Mouse (Mus musculus) forebrain, postnatal 0 days (tissue): Measurements from ENCODE around the gene Micu1. TPM values are rescaled to one million over a fixed set of nuclear protein-coding genes. Genes with fewer than 3 reads are reported as not detected.

ENCODE experiments used
- ATAC-seq: fragments of 200-750 bp; cut with Nextera tagmentation; 2 replicates; pipeline ENCODE4 v1.8.0; 2017; ENCODE audit warnings: mild to moderate bottlenecking, moderate library complexity
- DNase-seq: peaks from one replicate; pipeline ENCODE4 v3.0.0-alpha.2; 2015
- H3K27ac ChIP-seq: fragments of 300-500 bp; sonication (generic); 2 replicates; pipeline ENCODE4 v1.5.1; 2014; ENCODE audit warnings: low read depth, mild to moderate bottlenecking, antibody characterized with exemption, low read length, moderate library complexity, mixed read lengths
- H3K27me3 ChIP-seq: fragments of 300-500 bp; sonication (generic); 2 replicates; pipeline ENCODE4 v1.6.1; 2014; ENCODE audit warnings: mild to moderate bottlenecking, low read length, mixed read lengths; ENCODE audit not compliant: insufficient read depth
- H3K36me3 ChIP-seq: fragments of 300-500 bp; sonication (generic); 2 replicates; pipeline ENCODE4 v1.6.1; 2014; ENCODE audit warnings: mild to moderate bottlenecking, moderate library complexity; ENCODE audit not compliant: insufficient read depth
- H3K4me1 ChIP-seq: fragments of 300-500 bp; sonication (generic); 2 replicates; pipeline ENCODE4 v1.6.1; 2014; ENCODE audit warnings: antibody characterized with exemption; ENCODE audit not compliant: insufficient read depth
- H3K4me2 ChIP-seq: fragments of 300-500 bp; sonication (generic); 2 replicates; pipeline ENCODE4 v1.6.1; 2014; ENCODE audit warnings: low read depth, mild to moderate bottlenecking, moderate library complexity
- H3K4me3 ChIP-seq: fragments of 300-500 bp; sonication (generic); 2 replicates; pipeline ENCODE4 v1.5.1; 2014; ENCODE audit warnings: low read depth, low read length, mixed read lengths
- H3K9ac ChIP-seq: fragments of 300-500 bp; sonication (generic); 2 replicates; pipeline ENCODE4 v1.6.1; 2014; ENCODE audit warnings: mild to moderate bottlenecking
- H3K9me3 ChIP-seq: fragments of 300-500 bp; sonication (generic); 2 replicates; pipeline ENCODE4 v1.6.1; 2016; ENCODE audit warnings: low read length
- CTCF ChIP-seq: sonication (generic); IDR thresholded peaks from 2 replicates; pipeline ENCODE4 v1.5.1; 2016; ENCODE audit warnings: antibody characterized with exemption, control low read depth, low read depth
- WGBS: fragments of 180-500 bp; shearing (Covaris S2); extraction: QIAGEN DNeasy Blood & Tissue Kit; methylation state at CpG from one replicate; pipeline ENCODE4 v1.1.7; 2014; 5-methylcytosine and 5-hydroxymethylcytosine counted together
- polyA plus RNA-seq: library from polyadenylated mRNA; unstranded; fragments of >200 nt; fragmentation: Nextera tagmentation; extraction: Ambion mirVana; gene quantifications from 2 replicates; pipeline ENCODE4 v1.2.1, GENCODE M21; 2015
- total RNA-seq: library from RNA; depleted of rRNA; stranded (reverse); fragments of >200 nt; gene quantifications from 2 replicates; pipeline ENCODE4 v1.2.3, GENCODE M21; 2014

Micu1 gene
- total and polyA plus RNA-seq, 2 experiments from 2014 or later = 69.6 to 72.0 TPM

GRCm38 (mm10) chr10:59817991-59818390, 115.7 kb downstream of the Micu1 start:
- no peak for TF ChIP-seq CTCF
- H3K9ac ChIP-seq = no peak overlapping the region
- no peak overlapping the region for H3K4me2 ChIP-seq
- H3K27ac ChIP-seq = no peak overlapping the region
- DNase-seq (no peak), ATAC-seq (no peak)
- no peaks in the 10 kb centered on the region for H3K9me3 ChIP-seq
- H3K4me1 ChIP-seq = no peaks in the 10 kb centered on the region
- H3K4me3 ChIP-seq = no peak overlapping the region
- no peaks in the 10 kb centered on the region for H3K36me3 ChIP-seq
- 75% methylated on average over 8 of the region's 8 CpGs for WGBS
- H3K27me3 ChIP-seq = no peaks in the 10 kb centered on the region

DNA sequence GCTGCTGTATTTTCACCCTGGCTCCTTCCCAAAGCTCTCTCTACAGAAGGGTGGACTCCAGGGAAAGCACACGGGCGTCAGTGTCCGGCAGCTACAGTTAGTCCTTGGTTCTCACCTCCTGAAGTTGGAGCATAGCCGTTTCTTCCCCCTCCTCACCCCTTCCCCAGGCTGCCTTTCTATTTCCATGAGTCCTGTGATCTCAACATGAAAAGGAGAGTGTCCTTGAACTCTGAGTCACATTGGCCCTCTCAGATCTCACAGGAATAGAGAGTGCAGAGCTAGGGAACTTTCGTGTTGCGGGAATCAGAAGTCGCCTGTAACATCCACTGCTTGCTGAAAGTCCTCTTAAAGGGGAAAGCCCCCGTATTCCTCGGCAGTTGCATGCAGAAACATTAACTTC, 116.9 kb downstream of the Micu1 start:
- no peak for ATAC-seq
- 79% methylated on average over 9 of the region's 9 CpGs for WGBS
- DNase-seq = no peak
- no peaks in the 10 kb centered on the region for H3K27me3 ChIP-seq
- TF ChIP-seq CTCF = no peak
- no peaks in the 10 kb centered on the region for H3K4me1 ChIP-seq
- no peak overlapping the region for H3K9ac ChIP-seq
- no peak overlapping the region for H3K4me2 ChIP-seq
- no peak overlapping the region for H3K27ac ChIP-seq
- no peak overlapping the region for H3K4me3 ChIP-seq
- no peaks in the 10 kb centered on the region for H3K36me3 ChIP-seq
- H3K9me3 ChIP-seq = no peaks in the 10 kb centered on the region

GRCm38 (mm10) chr10:59820886-59821285, 118.6 kb downstream of the Micu1 start:
- Histone ChIP-seq H3K36me3 (no peaks in the 10 kb centered on the region), H3K4me3 (no peak overlapping the region), H3K9ac (no peak overlapping the region), H3K4me1 (no peaks in the 10 kb centered on the region), H3K27me3 (no peaks in the 10 kb centered on the region), H3K9me3 (no peaks in the 10 kb centered on the region), H3K4me2 (no peak overlapping the region), H3K27ac (no peak overlapping the region)
- WGBS = 82% methylated on average over 5 of the region's 5 CpGs
- ATAC-seq (no peak), DNase-seq (no peak)
- TF ChIP-seq CTCF = no peak

- no peak for TF ChIP-seq CTCF
- 94% methylated on average over 7 of the region's 7 CpGs for WGBS
- no peaks in the 10 kb centered on the region for H3K36me3 ChIP-seq
- H3K9me3 ChIP-seq = no peaks in the 10 kb centered on the region
- DNase-seq = no peak
- no peak for ATAC-seq
- H3K4me1 ChIP-seq = no peaks in the 10 kb centered on the region
- no peak overlapping the region for H3K4me3 ChIP-seq
- no peak overlapping the region for H3K4me2 ChIP-seq
- no peak overlapping the region for H3K27ac ChIP-seq
- H3K9ac ChIP-seq = no peak overlapping the region
- no peaks in the 10 kb centered on the region for H3K27me3 ChIP-seq
These were observed 119.2 kb downstream of the Micu1 start for GRCm38 (mm10) chr10:59821334-59822066.

DNA sequence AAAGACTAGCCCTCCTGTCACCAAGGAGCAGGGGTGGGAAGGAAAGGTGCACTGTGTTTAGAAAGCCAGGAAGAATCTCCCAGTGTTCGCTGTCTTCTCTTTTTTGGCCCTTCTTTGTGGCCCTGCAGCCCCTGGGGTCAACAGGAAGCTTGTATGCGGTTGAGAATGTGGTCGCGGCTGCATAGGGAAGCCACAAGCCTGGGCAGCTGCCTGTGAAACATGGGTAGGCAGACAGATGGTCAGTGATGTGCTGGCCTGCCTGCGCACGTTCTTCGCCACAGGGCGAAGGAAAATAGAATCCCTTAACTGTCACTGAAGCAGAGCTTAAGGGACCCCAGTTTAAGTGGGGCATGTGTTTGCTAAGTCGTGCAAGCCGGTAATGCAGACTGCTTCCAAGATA, 120.6 kb downstream of the Micu1 start:
- no peak for TF ChIP-seq CTCF

GRCm38 (mm10) chr10:59825137-59825812, 123.0 kb downstream of the Micu1 start:
- WGBS = 87% methylated on average over 16 of the region's 16 CpGs
- Histone ChIP-seq H3K27ac (no peak overlapping the region), H3K4me1 (no peaks in the 10 kb centered on the region)

More for the DNA sequence above, 120.6 kb downstream of the Micu1 start:
- H3K4me3 ChIP-seq = no peak overlapping the region
- H3K36me3 ChIP-seq = peaks cover 6% of the 10 kb centered on the region; the same call in 1 of the 2 replicates
- H3K4me2 ChIP-seq = no peak overlapping the region
- no peaks in the 10 kb centered on the region for H3K4me1 ChIP-seq
- no peaks in the 10 kb centered on the region for H3K27me3 ChIP-seq
- no peak for DNase-seq
- H3K9me3 ChIP-seq = no peaks in the 10 kb centered on the region
- no peak overlapping the region for H3K27ac ChIP-seq
- no peak for ATAC-seq
- H3K9ac ChIP-seq = no peak overlapping the region
- 92% methylated on average over 10 of the region's 10 CpGs for WGBS

GRCm38 (mm10) chr10:59829886-59830285, 127.6 kb downstream of the Micu1 start:
- Histone ChIP-seq H3K4me1 (no peaks in the 10 kb centered on the region), H3K4me2 (no peak overlapping the region), H3K36me3 (peaks cover 25% of the 10 kb centered on the region), H3K27ac (no peak overlapping the region), H3K4me3 (no peak overlapping the region), H3K9ac (no peak overlapping the region), H3K9me3 (no peaks in the 10 kb centered on the region), H3K27me3 (no peaks in the 10 kb centered on the region)
- TF ChIP-seq CTCF = peak; percentile 19; the same call in 1 of the 2 replicates
- no peak for DNase-seq
- ATAC-seq = no peak
- whole genome bisulfite sequencing = 94% methylated on average over 6 of the region's 6 CpGs

More at GRCm38 (mm10) chr10:59825137-59825812, 123.0 kb downstream of the Micu1 start:
- Histone ChIP-seq H3K9ac (no peak overlapping the region), H3K4me2 (no peak overlapping the region), H3K27me3 (no peaks in the 10 kb centered on the region), H3K36me3 (peaks cover 21% of the 10 kb centered on the region), H3K4me3 (no peak overlapping the region), H3K9me3 (no peaks in the 10 kb centered on the region)
- no peak for DNase-seq
- no peak for TF ChIP-seq CTCF
- ATAC-seq = no peak
